Mouse (Mus musculus) Muller cell, postnatal 12 days (primary cell): Measurements from ENCODE around the gene S100a11.
"Not testable (repeated sequence)": the region's sequence is repeated elsewhere in the genome, so short reads cannot be mapped to it uniquely, and the experiment has no call there.

Source experiments
- DNase-seq: peaks from one replicate; pipeline ENCODE4 v3.0.0-alpha.2; 2015; ENCODE audit errors: inconsistent ontology term

The S100a11 gene

GRCm38 (mm10) chr3:93520330-93521193 is at the start of gene S100a11:
Gene S100a11 (plus strand): TSS chr3:93520488.
- DNase-seq, result peak; percentile 93

GRCm38 (mm10) chr3:93480053-93480452 is 40.2 kb upstream of the S100a11 start:
- DNase-seq, result no peak

GRCm38 (mm10) chr3:93481982-93482616 is 38.2 kb upstream of the S100a11 start:
- DNase-seq, result no peak

DNA sequence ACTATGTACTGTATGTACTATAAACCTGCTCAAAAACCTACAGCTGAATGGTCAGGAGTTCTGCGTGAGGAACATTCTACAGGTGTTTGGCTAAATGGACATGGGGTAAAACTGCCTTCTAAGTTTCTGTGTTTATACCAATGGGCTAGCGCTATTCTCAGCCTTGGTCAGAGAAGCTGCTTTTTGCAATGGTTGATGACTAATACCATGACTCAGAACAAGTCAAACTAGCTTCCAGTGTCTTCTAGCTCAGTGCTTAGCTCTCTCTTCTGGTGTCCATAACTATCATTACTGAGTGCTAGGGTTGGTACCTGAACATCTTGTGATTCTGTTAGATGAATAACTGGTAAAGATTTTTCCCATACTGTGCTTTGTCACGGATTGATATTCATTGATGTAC is 34.7 kb upstream of the S100a11 start:
- no peak for DNase-seq

DNA sequence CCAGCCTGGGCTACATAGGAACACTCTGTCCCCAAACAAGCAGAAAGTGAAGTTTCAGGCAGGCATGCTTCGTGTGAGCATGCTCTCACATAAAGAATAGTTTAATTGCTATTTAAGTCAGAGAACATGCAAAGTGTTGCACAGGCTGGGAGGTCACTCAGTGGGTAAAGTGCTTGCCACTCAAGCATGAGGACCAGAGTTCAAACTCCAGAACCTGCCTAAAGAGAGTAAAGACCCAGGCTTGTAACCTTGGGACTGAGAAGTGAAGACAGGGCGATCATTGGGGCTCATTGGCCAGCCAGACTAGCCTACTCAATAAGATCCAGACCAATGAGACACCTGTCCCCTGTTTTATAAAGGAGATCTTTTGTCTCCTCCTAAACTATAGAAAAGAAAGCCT is 31.7 kb upstream of the S100a11 start:
- no peak for DNase-seq

GRCm38 (mm10) chr3:93492176-93492575 is 28.1 kb upstream of the S100a11 start:
- DNase-seq, result peak; percentile 22

GRCm38 (mm10) chr3:93493992-93494391 is 26.3 kb upstream of the S100a11 start:
- DNase-seq, result peak; percentile 49

DNA sequence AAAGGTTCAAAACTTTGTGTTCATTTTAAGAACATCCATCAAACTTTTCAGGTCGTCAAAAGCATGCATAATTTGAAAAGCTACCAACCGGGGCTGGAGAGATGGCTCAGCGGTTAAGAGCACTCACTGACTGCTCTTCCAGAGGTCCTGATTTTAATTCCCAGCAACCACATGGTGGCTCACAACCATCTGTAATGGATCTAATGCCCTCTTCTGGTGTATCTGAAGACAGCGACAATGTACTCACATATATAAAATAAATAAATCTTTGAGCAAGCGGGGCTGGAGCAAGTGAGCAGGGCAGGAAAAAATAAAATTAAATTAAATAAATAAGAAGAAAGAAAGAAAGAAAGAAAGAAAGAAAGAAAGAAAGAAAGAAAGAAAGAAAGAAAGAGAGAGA is 25.5 kb upstream of the S100a11 start:
- not testable (repeated sequence) for DNase-seq

- no peak for DNase-seq
Observed at GRCm38 (mm10) chr3:93497131-93497530, 23.2 kb upstream of the S100a11 start.

- no peak for DNase-seq
Observed at GRCm38 (mm10) chr3:93499129-93499528, 21.2 kb upstream of the S100a11 start.

GRCm38 (mm10) chr3:93504536-93505189 is 15.6 kb upstream of the S100a11 start:
- no peak for DNase-seq

DNA sequence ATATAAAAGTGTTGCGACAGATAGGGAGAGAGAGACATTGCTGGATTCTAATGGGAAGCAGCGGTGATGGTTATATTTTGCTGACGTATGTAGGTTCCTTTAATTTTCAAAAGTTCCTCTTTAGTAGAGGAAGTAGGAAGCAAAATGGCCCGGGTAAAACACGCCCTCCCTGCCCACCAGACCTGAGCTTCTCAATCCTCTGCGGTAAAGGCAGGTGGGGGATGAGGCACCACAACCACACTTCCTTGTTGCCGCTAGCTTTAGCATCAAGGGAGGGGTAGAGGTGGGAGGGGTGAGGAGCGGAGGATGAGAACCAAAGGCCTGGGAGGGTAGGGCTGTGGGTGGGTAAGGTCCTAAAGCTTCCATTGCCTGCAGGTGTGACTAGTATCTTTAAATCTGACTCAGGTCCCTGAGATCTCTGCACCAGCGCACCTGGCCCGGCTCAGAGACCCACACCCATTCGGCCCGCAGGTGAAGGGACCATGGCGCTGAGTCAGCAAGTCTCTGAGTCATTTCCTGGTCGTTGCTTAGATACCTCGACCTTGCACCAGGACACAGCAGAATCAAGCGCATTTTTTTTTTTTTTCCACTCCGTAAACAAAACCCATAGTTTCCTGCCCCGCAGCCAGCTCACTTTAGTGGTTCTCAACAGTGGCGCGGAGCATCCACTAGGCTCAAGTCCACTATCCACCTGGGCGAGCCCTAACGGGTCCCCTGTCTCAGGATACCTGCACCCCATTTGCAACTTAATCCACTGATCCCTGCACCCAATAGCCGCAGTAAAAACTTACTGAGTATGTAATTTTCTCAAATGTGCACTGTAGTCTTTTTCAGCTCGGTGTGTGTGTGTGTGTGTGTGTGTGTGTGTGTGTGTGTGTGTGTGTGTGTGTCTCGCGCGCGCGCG is 14.1 kb upstream of the S100a11 start:
- DNase-seq, result no peak

DNA sequence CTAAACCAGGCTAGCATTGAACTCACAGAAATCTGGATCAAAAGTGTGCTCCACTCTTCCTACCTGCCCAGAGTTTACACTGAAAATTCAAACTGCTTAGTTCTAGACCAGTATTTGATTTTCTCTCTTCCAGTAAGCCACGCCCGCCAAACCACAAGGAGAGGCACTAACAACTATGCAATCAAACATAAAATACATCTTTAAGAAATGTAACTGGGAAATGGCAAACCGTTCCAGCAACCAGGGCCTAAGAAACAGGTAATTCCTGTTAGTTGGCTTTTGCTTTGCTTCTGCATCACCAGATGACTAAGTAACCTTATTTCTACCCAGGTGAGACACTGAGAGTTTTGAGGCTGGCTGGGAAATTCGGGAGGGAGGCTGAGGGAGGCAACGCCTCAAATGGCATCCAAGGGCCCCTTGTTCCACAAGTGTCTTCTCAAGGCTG is 13.4 kb upstream of the S100a11 start:
- no peak for DNase-seq

GRCm38 (mm10) chr3:93509301-93509700 is 11.0 kb upstream of the S100a11 start:
- DNase-seq, result no peak

GRCm38 (mm10) chr3:93511036-93511435 is 9.3 kb upstream of the S100a11 start:
- no peak for DNase-seq

DNA sequence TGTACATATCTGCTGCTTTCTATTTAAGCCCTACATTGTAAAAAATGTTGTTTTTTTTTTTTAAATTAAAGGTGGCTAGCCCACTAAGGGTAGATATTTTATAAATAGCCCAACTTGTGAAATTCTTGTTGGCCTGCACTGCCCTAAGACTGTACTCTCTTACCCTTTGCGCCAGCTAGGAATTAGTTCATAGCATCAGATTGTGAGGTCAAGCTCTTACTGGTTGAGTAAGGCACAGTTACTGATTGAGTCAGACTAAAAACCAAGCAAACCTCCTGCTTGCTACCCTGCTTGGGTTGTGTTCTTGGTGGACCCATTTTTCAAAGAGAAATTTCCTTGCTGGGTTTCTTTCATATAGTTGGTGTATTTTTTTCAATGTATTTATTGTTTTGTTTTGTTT is 8.5 kb upstream of the S100a11 start:
- no peak for DNase-seq

- DNase-seq, result no peak
Observed at GRCm38 (mm10) chr3:93512386-93513101, 7.7 kb upstream of the S100a11 start.

DNA sequence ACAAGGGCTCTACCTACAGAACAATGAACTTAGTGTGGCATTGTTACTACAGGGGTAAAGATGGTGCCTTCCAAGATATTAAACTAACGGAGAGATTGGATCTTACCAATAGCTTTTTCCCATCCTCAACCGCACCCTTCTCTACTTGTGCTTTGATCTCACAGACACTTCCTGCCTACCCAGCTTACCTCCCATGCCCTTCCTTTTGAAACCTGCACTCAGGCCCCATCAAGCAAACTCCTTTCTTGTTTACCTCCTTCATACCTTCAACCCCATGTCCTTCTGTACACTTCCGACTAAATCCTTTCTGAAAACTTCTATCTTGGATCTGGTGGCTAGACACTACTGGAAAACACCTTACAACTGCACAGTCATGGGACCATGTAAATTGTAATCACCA is 5.7 kb upstream of the S100a11 start:
- DNase-seq, result no peak

- no peak for DNase-seq
Observed at GRCm38 (mm10) chr3:93517343-93517742, 2.9 kb upstream of the S100a11 start.

DNA sequence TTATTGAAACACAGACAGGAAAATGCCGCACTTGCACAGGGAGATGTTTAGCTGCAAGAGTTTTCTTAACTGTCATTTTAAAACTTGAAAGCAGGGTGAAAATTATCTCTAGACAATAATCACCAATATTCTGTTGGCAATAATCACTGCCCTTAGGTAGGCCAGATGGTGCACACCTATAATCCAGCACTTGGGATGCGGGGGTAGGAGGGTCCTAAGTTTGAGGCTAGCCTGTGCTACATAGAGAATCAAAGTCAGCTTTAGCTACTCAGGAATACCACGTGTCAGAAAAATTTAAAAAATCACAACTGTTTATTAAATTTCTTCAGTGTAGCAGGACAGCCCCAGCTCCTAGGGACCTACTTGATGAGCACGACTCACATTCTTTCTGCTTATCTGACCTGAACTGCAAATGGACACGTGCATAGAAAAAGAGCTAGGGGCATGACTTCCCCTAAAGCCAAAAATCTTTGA is 395 bp upstream of the S100a11 start:
- DNase-seq, result no peak
